Mouse (Mus musculus) MEL (cell line): ENCODE data around the gene Gabbr2. TPM values are rescaled to one million over a fixed set of nuclear protein-coding genes. Genes with fewer than 3 reads are reported as not detected.

Experiments used
- DNase-seq: peaks from one replicate; pipeline ENCODE4 v3.0.0; 2011; ENCODE audit warnings: low read depth, low spot score
- H3K27ac ChIP-seq: 2 replicates; pipeline ENCODE4 v1.5.1; 2012; ENCODE audit warnings: low read depth, mild to moderate bottlenecking, control low read depth, low read length, moderate library complexity; ENCODE audit not compliant: control insufficient read depth
- H3K27me3 ChIP-seq, 2 experiments: fragments of 150-350 bp in 1 of 2; sonication (generic) in 1 of 2; 2 replicates each; pipeline ENCODE4 v1.6.1; 2012; ENCODE audit warnings: low read length in 2 of 2, mild to moderate bottlenecking in 2 of 2, improper control_type of control experiment in 1 of 2, moderate library complexity in 1 of 2; ENCODE audit not compliant: insufficient read depth in 2 of 2, control insufficient read depth in 1 of 2
- H3K36me3 ChIP-seq, 2 experiments: 2 replicates each; pipeline ENCODE4 v1.6.1; 2012 to 2014; ENCODE audit warnings: low read length in 2 of 2, improper control_type of control experiment in 1 of 2, inconsistent platforms in 1 of 2, mild to moderate bottlenecking in 1 of 2; ENCODE audit not compliant: insufficient read depth in 2 of 2, control insufficient read depth in 1 of 2
- H3K4me1 ChIP-seq, 2 experiments: fragments of 150-350 bp in 1 of 2; sonication (generic) in 1 of 2; 2 replicates each; pipeline ENCODE4 v1.6.1; 2012; ENCODE audit warnings: low read length in 2 of 2, improper control_type of control experiment in 1 of 2, mild to moderate bottlenecking in 1 of 2; ENCODE audit not compliant: insufficient read depth in 2 of 2, control insufficient read depth in 1 of 2
- H3K4me3 ChIP-seq, 2 experiments: fragments of 150-350 bp in 1 of 2; sonication (generic) in 1 of 2; 2 replicates each; pipeline ENCODE4 v1.5.1; 2012; ENCODE audit warnings: low read depth in 2 of 2, low read length in 2 of 2, mild to moderate bottlenecking in 2 of 2, moderate library complexity in 2 of 2, control low read depth in 1 of 2, improper control_type of control experiment in 1 of 2; ENCODE audit not compliant: control insufficient read depth in 1 of 2, insufficient read depth in 1 of 2
- H3K79me2 ChIP-seq: 2 replicates; pipeline ENCODE4 v1.6.1; 2012; ENCODE audit warnings: mild to moderate bottlenecking, low read length, moderate library complexity; ENCODE audit not compliant: control insufficient read depth, poor library complexity, insufficient read depth
- H3K9ac ChIP-seq: 2 replicates; pipeline ENCODE4 v1.6.1; 2012; ENCODE audit warnings: low read depth, mild to moderate bottlenecking, control low read depth, low read length, moderate library complexity; ENCODE audit not compliant: control insufficient read depth, poor library complexity, severe bottlenecking
- H3K9me3 ChIP-seq: fragments of 150-350 bp; sonication (generic); replicated peaks from 2 replicates; pipeline ENCODE4 v1.6.1; 2012; ENCODE audit warnings: mild to moderate bottlenecking, low read length, improper control_type of control experiment, moderate library complexity; ENCODE audit not compliant: insufficient read depth
- BHLHE40 ChIP-seq: IDR thresholded peaks from 2 replicates; pipeline ENCODE4 v1.6.1; 2012; ENCODE audit warnings: low read depth, mild to moderate bottlenecking, inconsistent platforms, low read length, improper control_type of control experiment, borderline replicate concordance
- CHD1 ChIP-seq: IDR thresholded peaks from 2 replicates; pipeline ENCODE4 v1.6.1; 2012; ENCODE audit warnings: low read depth, mild to moderate bottlenecking, inconsistent platforms, low read length, improper control_type of control experiment
- CHD2 ChIP-seq: IDR thresholded peaks from 2 replicates; pipeline ENCODE4 v1.6.1; 2011; ENCODE audit warnings: low read length, improper control_type of control experiment
- CTCF ChIP-seq, 3 experiments: IDR thresholded peaks in 2 of 3; conservative IDR thresholded peaks in 1 of 3; 2 replicates each; pipeline ENCODE4 v1.5.1; 2011 to 2012; ENCODE audit warnings: low read length in 3 of 3, low read depth in 2 of 3, mild to moderate bottlenecking in 2 of 3, improper control_type of control experiment in 1 of 3, inconsistent platforms in 1 of 3, mixed read lengths in 1 of 3, moderate library complexity in 1 of 3; ENCODE audit not compliant: control insufficient read depth in 1 of 3, insufficient read depth in 1 of 3, poor library complexity in 1 of 3, severe bottlenecking in 1 of 3
- ELF1 ChIP-seq: IDR thresholded peaks from 2 replicates; pipeline ENCODE4 v1.6.1; 2014; ENCODE audit warnings: low read depth, mild to moderate bottlenecking, inconsistent platforms, low read length, improper control_type of control experiment, moderate library complexity
- EP300 ChIP-seq, 2 experiments: IDR thresholded peaks; 2 replicates each; pipeline ENCODE4 v1.6.1; 2011; ENCODE audit warnings: improper control_type of control experiment in 2 of 2, low read length in 2 of 2, low read depth in 1 of 2, mild to moderate bottlenecking in 1 of 2
- ETS1 ChIP-seq: IDR thresholded peaks from 2 replicates; pipeline ENCODE4 v1.6.1; 2012; ENCODE audit warnings: low read depth, mild to moderate bottlenecking, inconsistent platforms, low read length, improper control_type of control experiment, moderate library complexity
- JUND ChIP-seq: IDR thresholded peaks from 2 replicates; pipeline ENCODE4 v1.6.1; 2011; ENCODE audit warnings: low read depth, mild to moderate bottlenecking, improper control_type of control experiment, low read length
- MAFK ChIP-seq: IDR thresholded peaks from 2 replicates; pipeline ENCODE4 v1.6.1; 2011; ENCODE audit warnings: low read depth, mild to moderate bottlenecking, low read length, improper control_type of control experiment, borderline replicate concordance
- MAX ChIP-seq: IDR thresholded peaks from 2 replicates; pipeline ENCODE4 v1.6.1; 2011; ENCODE audit warnings: low read length, improper control_type of control experiment
- MEF2A ChIP-seq: IDR thresholded peaks from 2 replicates; pipeline ENCODE4 v1.6.1; 2014; ENCODE audit warnings: low read depth, mild to moderate bottlenecking, inconsistent platforms, low read length, improper control_type of control experiment; ENCODE audit not compliant: poor library complexity, insufficient replicate concordance, severe bottlenecking; ENCODE audit errors: extremely low read depth
- MXI1 ChIP-seq: IDR thresholded peaks from 2 replicates; pipeline ENCODE4 v1.6.1; 2011; ENCODE audit warnings: mild to moderate bottlenecking, low read depth, low read length, improper control_type of control experiment
- MYB ChIP-seq: IDR thresholded peaks from 2 replicates; pipeline ENCODE4 v1.6.1; 2011; ENCODE audit warnings: mild to moderate bottlenecking, low read depth, low read length, improper control_type of control experiment
- MYC ChIP-seq: IDR thresholded peaks from 2 replicates; pipeline ENCODE4 v1.6.1; 2011; ENCODE audit warnings: low read depth, mild to moderate bottlenecking, low read length, improper control_type of control experiment, moderate library complexity
- NRF1 ChIP-seq: IDR thresholded peaks from 2 replicates; pipeline ENCODE4 v1.6.1; 2014; ENCODE audit warnings: low read depth, mild to moderate bottlenecking, inconsistent platforms, low read length, improper control_type of control experiment, moderate library complexity; ENCODE audit not compliant: poor library complexity, insufficient read depth, severe bottlenecking
- POLR2AphosphoS2 ChIP-seq: IDR thresholded peaks from 2 replicates; pipeline ENCODE4 v1.6.1; 2011; ENCODE audit warnings: low read length, improper control_type of control experiment
- POLR2AphosphoS5 ChIP-seq: IDR thresholded peaks from 2 replicates; pipeline ENCODE4 v1.6.1; 2012; ENCODE audit warnings: low read depth, borderline replicate concordance, mild to moderate bottlenecking, inconsistent platforms, low read length, moderate library complexity, mixed read lengths
- RAD21 ChIP-seq: IDR thresholded peaks from 2 replicates; pipeline ENCODE4 v1.6.1; 2011; ENCODE audit warnings: mild to moderate bottlenecking, low read depth, low read length, improper control_type of control experiment
- SMC3 ChIP-seq: IDR thresholded peaks from 2 replicates; pipeline ENCODE4 v1.6.1; 2011; ENCODE audit warnings: low read depth, low read length, improper control_type of control experiment
- TAL1 ChIP-seq: IDR thresholded peaks from 2 replicates; pipeline ENCODE4 v1.6.1; 2012; ENCODE audit warnings: mild to moderate bottlenecking, inconsistent platforms, low read length, moderate library complexity, mixed read lengths
- TBP ChIP-seq: IDR thresholded peaks from 2 replicates; pipeline ENCODE4 v1.8.0; 2011; ENCODE audit warnings: low read depth, low read length, improper control_type of control experiment
- UBTF ChIP-seq: IDR thresholded peaks from 2 replicates; pipeline ENCODE4 v1.6.1; 2012; ENCODE audit warnings: low read depth, mild to moderate bottlenecking, inconsistent platforms, low read length, improper control_type of control experiment, moderate library complexity, borderline replicate concordance; ENCODE audit not compliant: insufficient read depth
- USF1 ChIP-seq: IDR thresholded peaks from 2 replicates; pipeline ENCODE4 v1.6.1; 2014; ENCODE audit warnings: low read depth, mild to moderate bottlenecking, inconsistent platforms, low read length, improper control_type of control experiment, moderate library complexity
- USF2 ChIP-seq, 2 experiments: IDR thresholded peaks; 2 replicates each; pipeline ENCODE4 v1.6.1; 2011 to 2012; ENCODE audit warnings: improper control_type of control experiment in 2 of 2, low read length in 2 of 2, borderline replicate concordance in 1 of 2, inconsistent platforms in 1 of 2, low read depth in 1 of 2, mild to moderate bottlenecking in 1 of 2; ENCODE audit not compliant: insufficient read depth in 1 of 2
- ZC3H11A ChIP-seq: IDR thresholded peaks from 2 replicates; pipeline ENCODE4 v1.6.1; 2012; ENCODE audit warnings: low read depth, mild to moderate bottlenecking, inconsistent platforms, low read length, improper control_type of control experiment
- ZKSCAN1 ChIP-seq: IDR thresholded peaks from 2 replicates; pipeline ENCODE4 v1.6.1; 2012; ENCODE audit warnings: low read depth, mild to moderate bottlenecking, inconsistent platforms, low read length, improper control_type of control experiment, moderate library complexity
- ZMIZ1 ChIP-seq: IDR thresholded peaks from 2 replicates; pipeline ENCODE4 v1.6.1; 2012; ENCODE audit warnings: low read depth, mild to moderate bottlenecking, inconsistent platforms, low read length, improper control_type of control experiment, moderate library complexity
- polyA plus RNA-seq, 2 experiments: library from polyadenylated mRNA; stranded (reverse) in 1 of 2; unstranded in 1 of 2; fragments of >175 nt in 1 of 2; fragments of >200 nt in 1 of 2; gene quantifications; 2 replicates each; pipeline versions ENCODE4 v1.2.1 to v1.2.4; 2012; ENCODE audit warnings: low replicate concordance in 2 of 2, low read depth in 1 of 2; ENCODE audit not compliant: insufficient read length in 2 of 2, insufficient read depth in 1 of 2, missing spikeins in 1 of 2
- total RNA-seq: library from RNA; depleted of rRNA; stranded (reverse); fragments of 300-350 nt; gene quantifications from 2 replicates; pipeline ENCODE4 v1.2.3, GENCODE M21; 2012

Gene Gabbr2
- total and polyA plus RNA-seq, 3 experiments, result not detected

GRCm38 (mm10) chr4:47022804-47023603 lies 31.3 kb upstream of the Gabbr2 start:
- no peak overlapping the region for H3K9ac ChIP-seq
- H3K9me3 ChIP-seq, result no peaks in the 10 kb centered on the region
- no peaks in the 10 kb centered on the region for H3K36me3 ChIP-seq
- TF ChIP-seq CTCF (IDR thresholded peaks at IDR 0.05 in 2 of 3, conservative IDR thresholded peaks at IDR 0.05 in 1 of 3; ENCODE audit: control insufficient read depth in 1 of 3, insufficient read depth in 1 of 3, low read depth in 2 of 3, low read length in 3 of 3, poor library complexity in 1 of 3, severe bottlenecking in 1 of 3), result no peak
- TF ChIP-seq NRF1, result no peak
- TF ChIP-seq USF2 (IDR thresholded peaks at IDR 0.05; ENCODE audit: borderline replicate concordance in 1 of 2, insufficient read depth in 1 of 2, low read depth in 1 of 2, low read length in 2 of 2), result no peak
- TF ChIP-seq MYB, result no peak
- TF ChIP-seq SMC3, result no peak
- TF ChIP-seq, all 39 proteins: peak for 0
- H3K27me3 ChIP-seq, result no peaks in the 10 kb centered on the region
- no peaks in the 10 kb centered on the region for H3K79me2 ChIP-seq
- H3K27ac ChIP-seq, result no peak overlapping the region
- no peak overlapping the region for H3K4me3 ChIP-seq
- no peak for DNase-seq
- no peaks in the 10 kb centered on the region for H3K4me1 ChIP-seq

- H3K36me3 ChIP-seq, result no peaks in the 10 kb centered on the region
- H3K9ac ChIP-seq, result no peak overlapping the region
- H3K27ac ChIP-seq, result no peak overlapping the region
- H3K79me2 ChIP-seq, result no peaks in the 10 kb centered on the region
- DNase-seq, result peak; percentile 62
- H3K27me3 ChIP-seq, result no peaks in the 10 kb centered on the region
- no peaks in the 10 kb centered on the region for H3K4me1 ChIP-seq
- no peak overlapping the region for H3K4me3 ChIP-seq
- no peaks in the 10 kb centered on the region for H3K9me3 ChIP-seq
- TF ChIP-seq RAD21 (peak; percentile 83), CTCF (IDR thresholded peaks at IDR 0.05 in 2 of 3, conservative IDR thresholded peaks at IDR 0.05 in 1 of 3; ENCODE audit: control insufficient read depth in 1 of 3, insufficient read depth in 1 of 3, low read depth in 2 of 3, low read length in 3 of 3, poor library complexity in 1 of 3, severe bottlenecking in 1 of 3) (peak; percentile 72 to 87 (median 79)), MAFK (no peak), POLR2AphosphoS5 (no peak), USF2 (IDR thresholded peaks at IDR 0.05; ENCODE audit: borderline replicate concordance in 1 of 2, insufficient read depth in 1 of 2, low read depth in 1 of 2, low read length in 2 of 2) (no peak), TAL1 (no peak), MYC (peak; percentile 81), POLR2AphosphoS2 (no peak), ZMIZ1 (no peak), MAX (peak; percentile 75; the same call in 1 of the 2 replicates), JUND (no peak), MXI1 (peak; percentile 21; the same call in 1 of the 2 replicates), CHD2 (no peak), UBTF (no peak), TBP (no peak), ELF1 (no peak), MYB (no peak), ETS1 (no peak), SMC3 (peak; percentile 90), ZC3H11A (peak; percentile 88), ZKSCAN1 (no peak), CHD1 (no peak), NRF1 (no peak), BHLHE40 (0 out of 2 replicates have a peak, but pooled peaks have one; percentile 34), USF1 (peak; percentile 59; the same call in 1 of the 2 replicates), EP300 (IDR thresholded peaks at IDR 0.05; ENCODE audit: low read depth in 1 of 2, low read length in 2 of 2) (no peak), MEF2A (no peak)
Observed at GRCm38 (mm10) chr4:47020563-47020962, 28.9 kb upstream of the Gabbr2 start.
